Mouse (Mus musculus) cerebral cortex, adult 2 months (tissue): Measurements from ENCODE around the gene Lrrc26.

ENCODE experiments used
- WGBS: fragments of 180-500 bp; shearing (Covaris S2); methylation state at CpG from one replicate; pipeline ENCODE4 v1.1.7; 2018; 5-methylcytosine and 5-hydroxymethylcytosine counted together

Lrrc26 gene

GRCm38 (mm10) chr2:25303452-25303851 is 13.7 kb downstream of the Lrrc26 start:
- WGBS, result 63% methylated on average over 3 of the region's 3 CpGs

- 42% methylated on average over 7 of the region's 7 CpGs for WGBS
These were observed 14.4 kb downstream of the Lrrc26 start for GRCm38 (mm10) chr2:25303931-25304656.

- 5% methylated on average over 45 of the region's 45 CpGs for WGBS
These were observed 15.2 kb downstream of the Lrrc26 start for GRCm38 (mm10) chr2:25304657-25305541.

- WGBS, result 42% methylated on average over 14 of the region's 14 CpGs
These were observed 16.1 kb downstream of the Lrrc26 start for GRCm38 (mm10) chr2:25305587-25306359.

GRCm38 (mm10) chr2:25310180-25310579 is 20.5 kb downstream of the Lrrc26 start:
- 51% methylated on average over 10 of the region's 10 CpGs for WGBS

- WGBS, result 23% methylated on average over 22 of the region's 22 CpGs
These were observed 21.3 kb downstream of the Lrrc26 start for GRCm38 (mm10) chr2:25310969-25311368.

- 9% methylated on average over 11 of the region's 11 CpGs for WGBS
These were observed 21.8 kb downstream of the Lrrc26 start for GRCm38 (mm10) chr2:25311491-25311891.

GRCm38 (mm10) chr2:25318119-25318966 is 28.6 kb downstream of the Lrrc26 start:
- 3% methylated on average over 31 of the region's 31 CpGs for WGBS

GRCm38 (mm10) chr2:25318971-25319773 is 29.5 kb downstream of the Lrrc26 start, which contains the start of gene Grin1:
TSS of gene Grin1 (minus strand) at chr2:25319187.
- 8% methylated on average over 58 of the region's 58 CpGs for WGBS

- WGBS, result 23% methylated on average over 2 of the region's 2 CpGs
These were observed 30.4 kb downstream of the Lrrc26 start for GRCm38 (mm10) chr2:25320084-25320483.

GRCm38 (mm10) chr2:25326036-25326435 is 36.3 kb downstream of the Lrrc26 start:
- WGBS, result 75% methylated on average over 2 of the region's 2 CpGs

- WGBS, result 21% methylated on average over 7 of the region's 7 CpGs
These were observed 38.7 kb downstream of the Lrrc26 start for GRCm38 (mm10) chr2:25328440-25328839.

GRCm38 (mm10) chr2:25331470-25331869 is 41.8 kb downstream of the Lrrc26 start:
- 48% methylated on average over 9 of the region's 9 CpGs for WGBS

- under 1% methylated on average over 78 of the region's 78 CpGs for WGBS
These were observed 42.8 kb downstream of the Lrrc26 start, which contains the start of gene Man1b1 for GRCm38 (mm10) chr2:25332286-25333160. TSS of gene Man1b1 (plus strand) at chr2:25332338.

- 73% methylated on average over 2 of the region's 2 CpGs for WGBS
These were observed 43.9 kb downstream of the Lrrc26 start for GRCm38 (mm10) chr2:25333569-25333968.

GRCm38 (mm10) chr2:25338303-25338702 is 48.6 kb downstream of the Lrrc26 start:
- 69% methylated on average over 6 of the region's 6 CpGs for whole genome bisulfite sequencing
